Mouse (Mus musculus) intestine, embryonic 15.5 days (tissue): ENCODE measurements around the gene Zfp984. TPM values are rescaled to one million over a fixed set of nuclear protein-coding genes. Genes with fewer than 3 reads are reported as not detected.
"Not testable (repeated sequence)": the region's sequence is repeated elsewhere in the genome, so short reads cannot be mapped to it uniquely, and the experiment has no call there.

Source experiments
- ATAC-seq: fragments of 200-750 bp; cut with Nextera tagmentation; 2 replicates; pipeline ENCODE4 v1.8.0; 2017; ENCODE audit warnings: moderate TSS enrichment, moderate library complexity
- H3K27ac ChIP-seq: fragments of 300-500 bp; sonication (generic); 2 replicates; pipeline ENCODE4 v1.5.1; 2015; ENCODE audit warnings: mild to moderate bottlenecking, inconsistent platforms
- H3K27me3 ChIP-seq: fragments of 300-500 bp; sonication (generic); replicated peaks from 2 replicates; pipeline ENCODE4 v1.6.1; 2015; ENCODE audit warnings: inconsistent platforms
- H3K36me3 ChIP-seq: fragments of 300-500 bp; sonication (generic); 2 replicates; pipeline ENCODE4 v1.6.1; 2015; ENCODE audit warnings: inconsistent platforms
- H3K4me1 ChIP-seq: fragments of 300-500 bp; sonication (generic); replicated peaks from 2 replicates; pipeline ENCODE4 v1.6.1; 2015; ENCODE audit warnings: inconsistent platforms
- H3K4me2 ChIP-seq: fragments of 300-500 bp; sonication (generic); replicated peaks from 2 replicates; pipeline ENCODE4 v1.6.1; 2015; ENCODE audit warnings: mild to moderate bottlenecking, inconsistent platforms
- H3K4me3 ChIP-seq: fragments of 300-500 bp; sonication (generic); replicated peaks from 2 replicates; pipeline ENCODE4 v1.5.1; 2015; ENCODE audit warnings: inconsistent platforms
- H3K9ac ChIP-seq: fragments of 300-500 bp; sonication (generic); 2 replicates; pipeline ENCODE4 v1.6.1; 2015; ENCODE audit warnings: inconsistent platforms
- H3K9me3 ChIP-seq: fragments of 300-500 bp; sonication (generic); 2 replicates; pipeline ENCODE4 v1.6.1; 2016; ENCODE audit warnings: inconsistent platforms
- WGBS: fragments of 180-500 bp; shearing (Covaris S2); methylation state at CpG from one replicate; pipeline ENCODE4 v1.1.7; 2015; 5-methylcytosine and 5-hydroxymethylcytosine counted together
- polyA plus RNA-seq: library from polyadenylated mRNA; unstranded; fragments of >200 nt; fragmentation: Nextera tagmentation; extraction: Ambion mirVana; gene quantifications from 2 replicates; pipeline ENCODE4 v1.2.1, GENCODE M21; 2015

The Zfp984 gene
- polyA plus RNA-seq, result 10.8 and 11.9 TPM in 2 replicates

DNA sequence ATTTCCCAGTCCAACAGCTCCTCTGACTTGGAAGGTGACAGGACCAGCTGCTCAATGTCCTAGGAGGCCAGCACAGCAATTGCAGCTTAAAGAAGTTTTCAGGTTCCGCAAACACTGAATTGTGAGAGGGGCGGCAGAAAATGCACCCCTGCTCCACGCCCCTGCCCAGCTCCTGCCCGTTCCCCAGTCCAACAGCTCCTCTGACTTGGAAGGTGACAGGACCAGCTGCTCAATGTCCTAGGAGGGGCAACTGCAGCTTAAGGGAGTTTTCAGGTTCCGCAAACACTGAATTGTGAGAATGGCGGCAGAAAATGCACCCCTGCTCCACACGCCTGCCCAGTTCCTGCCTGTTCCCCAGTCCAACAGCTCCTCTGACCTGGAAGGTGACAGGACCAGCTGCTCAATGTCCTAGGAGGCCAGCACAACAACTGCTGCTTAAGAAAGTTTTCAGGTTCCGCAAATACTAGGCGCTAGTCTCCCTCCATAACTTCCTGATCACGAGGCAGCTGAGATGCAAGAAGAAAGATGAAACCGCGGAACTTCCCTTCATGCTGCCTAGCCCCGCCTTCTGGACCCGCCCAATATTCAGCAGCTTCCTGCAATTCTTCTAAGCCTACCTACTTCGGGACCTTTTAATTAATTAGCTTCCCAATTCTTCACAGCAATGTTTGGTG, at the start of gene Zfp984:
Gene Zfp984, minus strand, starts transcription at position 497 of the 674 bp plus-strand sequence.
- not testable (repeated sequence) for H3K36me3 ChIP-seq, H3K9me3 ChIP-seq, H3K4me1 ChIP-seq, H3K27me3 ChIP-seq
- WGBS, result 12% methylated on average over 15 of the region's 15 CpGs
- Histone ChIP-seq H3K27ac (peak within 1 kb of the TSS; percentile 82), H3K4me3 (peak within 1 kb of the TSS; percentile 54), H3K9ac (peak within 1 kb of the TSS; percentile 66), H3K4me2 (peak within 1 kb of the TSS; percentile 75)
- peak; percentile 94 for ATAC-seq

GRCm38 (mm10) chr4:147850776-147851175, 41.2 kb upstream of the Zfp984 start:
- ATAC-seq, result no peak
- Histone ChIP-seq H3K27ac (no peak overlapping the region), H3K4me2 (no peak overlapping the region), H3K4me3 (no peak overlapping the region), H3K9ac (no peak overlapping the region), H3K27me3 (no peaks in the 10 kb centered on the region), H3K9me3 (no peaks in the 10 kb centered on the region), H3K36me3 (no peaks in the 10 kb centered on the region), H3K4me1 (0 out of 2 replicates have a peak, but pooled peaks cover 3% of the 10 kb centered on the region)
- WGBS, result 71% methylated on average over 2 of the region's 2 CpGs

GRCm38 (mm10) chr4:147848584-147848991, 39.0 kb upstream of the Zfp984 start:
- Histone ChIP-seq H3K4me1 (0 out of 2 replicates have a peak, but pooled peaks cover 3% of the 10 kb centered on the region), H3K4me3 (peak overlapping the region; percentile 70), H3K9me3 (no peaks in the 10 kb centered on the region), H3K4me2 (peak overlapping the region; percentile 68), H3K36me3 (peaks cover 4% of the 10 kb centered on the region; the same call in 1 of the 2 replicates), H3K9ac (peak overlapping the region; percentile 41), H3K27me3 (no peaks in the 10 kb centered on the region), H3K27ac (no peak overlapping the region)
- peak; percentile 80 for ATAC-seq
- WGBS, result 4% methylated on average over 4 of the region's 4 CpGs

- peak within 1 kb of the TSS; percentile 68 for H3K4me2 ChIP-seq
- peak; percentile 97 for ATAC-seq
- no peak within 1 kb of the TSS for H3K27ac ChIP-seq
These were observed 38.3 kb upstream of the Zfp984 start, which contains the start of gene Zfp933 for GRCm38 (mm10) chr4:147847614-147848583. Gene Zfp933, minus strand, starts transcription at chr4:147848366.

DNA sequence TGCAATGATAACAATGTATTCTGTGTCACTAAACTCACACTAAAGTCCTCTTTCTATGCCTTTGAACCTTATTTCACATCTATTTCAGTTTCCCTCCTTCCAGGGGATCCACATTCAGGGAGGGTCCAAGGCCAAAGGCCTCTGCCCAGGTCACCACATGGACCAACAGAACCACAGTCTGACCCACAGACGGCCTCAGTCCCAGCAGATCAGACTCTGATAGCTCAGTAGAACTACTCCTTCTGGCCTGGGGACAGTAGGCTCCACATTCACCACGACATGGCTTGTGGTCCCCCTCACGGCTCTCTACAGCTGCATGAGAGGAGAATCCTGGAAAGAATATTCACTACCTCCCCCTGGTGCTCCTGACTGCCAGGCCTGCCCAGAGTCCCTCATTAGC, 33.3 kb upstream of the Zfp984 start:
- 96% methylated on average over 3 of the region's 3 CpGs for WGBS
- Histone ChIP-seq H3K9ac (no peak overlapping the region), H3K9me3 (no peaks in the 10 kb centered on the region), H3K4me1 (no peaks in the 10 kb centered on the region), H3K4me3 (no peak overlapping the region), H3K4me2 (no peak overlapping the region), H3K27ac (no peak overlapping the region), H3K27me3 (no peaks in the 10 kb centered on the region), H3K36me3 (peaks cover 18% of the 10 kb centered on the region)
- no peak for ATAC-seq

More at GRCm38 (mm10) chr4:147847614-147848583, 38.3 kb upstream of the Zfp984 start, which contains the start of gene Zfp933:
- Histone ChIP-seq H3K9ac (peak within 1 kb of the TSS; percentile 64), H3K36me3 (peaks cover 10% of the 10 kb centered on the region), H3K4me3 (peak within 1 kb of the TSS; percentile 70), H3K4me1 (0 out of 2 replicates have a peak, but pooled peaks cover 3% of the 10 kb centered on the region), H3K27me3 (no peaks in the 10 kb centered on the region), H3K9me3 (no peaks in the 10 kb centered on the region)
- 2% methylated on average over 23 of the region's 23 CpGs for WGBS

GRCm38 (mm10) chr4:147839282-147839681, 29.7 kb upstream of the Zfp984 start:
- 98% methylated on average over 20 of the region's 26 CpGs for WGBS
- peaks cover 18% of the 10 kb centered on the region for H3K36me3 ChIP-seq
- not testable (repeated sequence) for H3K27ac ChIP-seq, H3K4me2 ChIP-seq, H3K4me1 ChIP-seq, H3K9me3 ChIP-seq, H3K27me3 ChIP-seq, H3K9ac ChIP-seq, ATAC-seq, H3K4me3 ChIP-seq

- H3K4me3 ChIP-seq, result no peak overlapping the region
- no peaks in the 10 kb centered on the region for H3K4me1 ChIP-seq
- H3K36me3 ChIP-seq, result peaks cover 23% of the 10 kb centered on the region
- H3K27me3 ChIP-seq, result no peaks in the 10 kb centered on the region
- no peak overlapping the region for H3K9ac ChIP-seq
- no peak overlapping the region for H3K27ac ChIP-seq
- 95% methylated on average over 4 of the region's 4 CpGs for WGBS
- peaks cover 24% of the 10 kb centered on the region for H3K9me3 ChIP-seq
- no peak for ATAC-seq
- H3K4me2 ChIP-seq, result no peak overlapping the region
These were observed 14.8 kb upstream of the Zfp984 start for GRCm38 (mm10) chr4:147824389-147824788.

- peaks cover 13% of the 10 kb centered on the region for H3K36me3 ChIP-seq
- peaks cover 25% of the 10 kb centered on the region for H3K9me3 ChIP-seq
- not testable (repeated sequence) for H3K4me3 ChIP-seq, H3K4me1 ChIP-seq, H3K27ac ChIP-seq, H3K9ac ChIP-seq, H3K4me2 ChIP-seq, H3K27me3 ChIP-seq, ATAC-seq
- 84% methylated on average over 3 of the region's 3 CpGs for WGBS
These were observed 11.8 kb upstream of the Zfp984 start for GRCm38 (mm10) chr4:147821414-147821813.

GRCm38 (mm10) chr4:147819659-147820058, 10.1 kb upstream of the Zfp984 start:
- WGBS, result 84% methylated on average over 7 of the region's 7 CpGs
- H3K4me3 ChIP-seq, H3K27me3 ChIP-seq, H3K4me1 ChIP-seq, ATAC-seq, H3K27ac ChIP-seq, H3K36me3 ChIP-seq, H3K9ac ChIP-seq, H3K4me2 ChIP-seq: not testable (repeated sequence)
- peaks cover 25% of the 10 kb centered on the region for H3K9me3 ChIP-seq

- Histone ChIP-seq H3K4me3 (no peak overlapping the region), H3K4me2 (no peak overlapping the region), H3K27me3 (no peaks in the 10 kb centered on the region), H3K4me1 (no peaks in the 10 kb centered on the region), H3K9ac (no peak overlapping the region), H3K27ac (no peak overlapping the region), H3K36me3 (no peaks in the 10 kb centered on the region), H3K9me3 (peaks cover 4% of the 10 kb centered on the region)
- 76% methylated on average over 2 of the region's 2 CpGs for WGBS
- ATAC-seq, result no peak
These were observed 5.1 kb upstream of the Zfp984 start for GRCm38 (mm10) chr4:147814592-147815167.

DNA sequence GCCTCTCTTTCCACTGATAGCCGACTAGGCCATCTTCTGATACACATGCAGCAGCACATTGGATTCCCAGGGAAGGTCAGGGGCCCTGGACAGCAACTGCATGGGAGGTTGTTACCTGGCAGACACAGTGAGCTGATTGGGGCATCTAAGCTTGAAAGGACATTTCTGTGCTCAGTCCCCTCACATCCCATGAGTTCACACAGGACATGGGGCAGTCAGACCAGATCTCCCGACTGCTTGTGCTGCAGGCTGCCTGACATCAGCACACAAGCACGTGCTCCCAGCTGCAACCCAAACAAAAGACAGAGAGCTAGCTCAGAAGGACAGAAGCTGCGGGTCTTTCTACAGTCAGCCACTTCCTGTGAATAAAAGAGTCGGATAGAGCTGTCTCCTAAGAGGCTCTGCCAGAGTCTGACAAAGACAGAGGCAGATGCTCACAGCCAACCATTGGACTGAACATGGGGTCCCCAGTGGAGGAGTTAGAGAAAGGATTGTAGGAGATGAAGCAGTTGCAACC, 3.7 kb upstream of the Zfp984 start:
- H3K27me3 ChIP-seq, result no peaks in the 10 kb centered on the region
- no peak overlapping the region for H3K4me3 ChIP-seq
- H3K27ac ChIP-seq, result no peak overlapping the region
- 39% methylated on average over 5 of the region's 5 CpGs for WGBS
- no peak for ATAC-seq
- H3K9ac ChIP-seq, result no peak overlapping the region
- H3K4me2 ChIP-seq, result no peak overlapping the region
- H3K36me3 ChIP-seq, result no peaks in the 10 kb centered on the region
- H3K4me1 ChIP-seq, result no peaks in the 10 kb centered on the region
- no peaks in the 10 kb centered on the region; the same call in 1 of the 2 replicates for H3K9me3 ChIP-seq

DNA sequence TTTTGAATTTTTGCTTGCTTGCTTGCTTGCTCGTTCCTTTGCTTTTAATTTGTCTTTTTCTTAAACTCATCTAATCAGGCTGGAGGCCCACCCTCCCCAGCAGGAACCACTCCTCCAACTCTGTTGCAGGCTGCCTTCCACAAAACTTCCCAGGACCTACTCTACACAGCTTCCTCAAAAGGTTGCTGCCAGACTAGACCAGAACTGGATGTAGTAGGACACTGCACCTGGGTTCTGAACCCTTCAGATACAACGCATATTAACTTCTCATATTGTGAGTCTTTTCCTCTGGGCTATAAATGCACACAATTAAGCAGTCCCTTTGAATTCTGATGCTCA, 347 bp upstream of the Zfp984 start:
- H3K9me3 ChIP-seq, H3K27ac ChIP-seq, H3K9ac ChIP-seq, H3K27me3 ChIP-seq, H3K4me1 ChIP-seq, H3K36me3 ChIP-seq: not testable (repeated sequence)
- Histone ChIP-seq H3K4me2 (peak overlapping the region; percentile 75), H3K4me3 (peak overlapping the region; percentile 54)
- ATAC-seq, result peak; percentile 40; the same call in 1 of the 2 replicates
- WGBS, result 54% methylated on average over 2 of the region's 2 CpGs
